Mouse (Mus musculus) fibroblast of lung, adult 2 months (primary cell): ENCODE data around the gene 4933415F23Rik.
A peak's percentile ranks its signal among the peaks of the same experiment; 100 is the strongest.
"Not testable (repeated sequence)": the region's sequence is repeated elsewhere in the genome, so short reads cannot be mapped to it uniquely, and the experiment has no call there.

Experiments
- DNase-seq: peaks from one replicate; pipeline ENCODE4 v3.0.0-alpha.2; 2011; ENCODE audit warnings: low read depth

The 4933415F23Rik gene

DNA sequence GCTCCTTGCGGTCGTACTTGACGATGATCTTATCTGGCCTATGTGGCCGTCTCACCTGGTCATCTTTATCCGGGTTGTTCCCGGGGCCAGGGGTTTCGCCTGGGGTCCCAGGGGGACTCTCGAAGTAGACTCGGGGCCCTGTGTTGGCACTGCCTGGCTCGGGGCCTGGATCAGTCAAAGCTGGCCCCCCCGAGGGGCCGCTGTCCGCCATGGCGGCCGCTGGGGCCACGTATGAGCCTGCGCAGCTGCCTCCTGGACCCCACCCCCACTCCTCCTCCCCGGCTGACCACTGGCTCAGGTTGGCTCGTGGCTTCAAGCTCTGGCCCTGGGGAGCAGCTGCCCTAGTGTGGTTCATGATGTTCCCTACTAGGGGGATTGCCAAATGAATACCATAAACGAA, at the start of gene 4933415F23Rik:
Gene 4933415F23Rik, minus strand, starts transcription at position 233 of the 400 bp plus-strand sequence.
- DNase-seq: no peak

DNA sequence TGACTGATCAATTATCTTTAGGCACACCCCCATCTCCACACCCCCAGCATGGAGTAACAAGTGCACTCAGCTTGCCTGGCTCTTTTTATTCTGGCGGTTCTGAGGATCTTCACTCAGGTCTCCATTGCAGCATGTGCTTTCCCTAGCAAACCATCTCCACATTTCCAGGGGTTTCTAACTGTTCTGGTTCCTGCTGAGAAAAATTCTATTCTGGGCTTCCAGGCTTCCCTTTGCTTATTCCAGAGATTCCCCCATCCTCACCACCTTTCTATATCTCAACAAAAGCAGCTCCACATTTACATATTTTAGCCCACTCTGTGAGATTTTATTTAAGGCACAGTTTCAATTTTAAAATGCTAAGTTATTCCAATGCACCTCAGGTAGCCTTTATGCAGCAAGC, 49.7 kb upstream of the 4933415F23Rik start:
- no peak for DNase-seq

DNA sequence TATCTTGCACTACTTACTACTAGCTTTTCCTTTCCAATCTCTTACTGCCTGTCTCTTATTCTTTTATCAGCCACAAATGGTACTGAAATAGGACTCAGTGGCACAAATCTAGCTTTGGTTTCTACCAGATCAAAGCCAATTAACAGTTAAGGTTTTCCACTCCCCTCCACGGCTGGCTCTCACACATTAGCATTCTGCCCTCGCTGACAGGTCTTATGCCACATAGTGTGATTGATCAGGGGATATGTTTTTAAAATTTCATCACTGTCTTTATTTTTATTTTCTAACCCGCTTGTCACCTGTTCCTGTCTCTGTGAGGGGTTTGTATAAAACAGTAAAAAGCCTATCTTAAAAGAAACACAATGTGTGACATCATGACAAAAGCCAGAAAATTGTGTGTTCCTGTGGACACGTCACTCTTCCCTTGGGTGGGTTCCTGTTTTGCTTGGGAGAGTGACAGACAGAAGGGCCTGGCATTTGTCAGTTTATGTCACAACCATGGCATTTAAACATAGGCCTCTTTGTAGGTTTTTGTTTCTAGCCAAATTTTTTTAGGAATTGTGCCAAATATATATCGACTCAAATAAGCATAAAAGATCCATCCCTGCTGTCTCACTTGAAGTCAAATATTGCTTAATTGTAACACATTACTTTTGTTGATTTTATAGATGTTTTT, 44.3 kb upstream of the 4933415F23Rik start:
- no peak for DNase-seq

DNA sequence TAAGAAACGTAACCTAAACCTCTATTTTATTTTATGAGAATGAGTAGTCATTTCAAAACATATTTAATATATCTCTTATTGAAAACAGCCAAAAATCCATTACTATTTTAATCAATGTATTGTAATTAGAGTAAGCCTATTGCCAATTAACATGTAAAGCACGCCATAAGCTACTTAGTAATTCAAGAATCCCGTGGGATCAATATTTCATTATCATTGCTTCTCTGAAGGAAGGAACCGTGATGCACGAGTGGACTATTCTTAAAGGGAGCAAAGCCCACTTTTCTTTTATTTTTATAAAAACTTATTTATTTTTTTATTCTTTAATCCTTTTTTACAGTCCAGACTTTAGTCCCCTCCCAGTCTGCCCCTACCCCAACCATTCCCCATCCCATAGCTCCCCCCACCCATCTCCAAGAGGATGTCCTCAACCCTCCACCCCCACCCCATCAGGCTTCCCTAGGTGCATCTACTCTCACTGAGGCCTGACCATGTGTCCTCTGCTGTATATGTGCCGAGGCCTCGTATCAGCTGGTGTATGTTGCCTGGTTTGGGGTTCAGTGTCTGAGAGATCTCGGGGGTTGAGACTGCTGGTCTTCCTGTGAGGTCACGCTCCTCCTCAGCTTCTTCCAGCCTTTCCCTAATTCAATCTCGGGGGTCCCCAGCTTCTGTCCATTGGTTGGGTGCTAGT, 39.2 kb upstream of the 4933415F23Rik start:
- DNase-seq: no peak

DNA sequence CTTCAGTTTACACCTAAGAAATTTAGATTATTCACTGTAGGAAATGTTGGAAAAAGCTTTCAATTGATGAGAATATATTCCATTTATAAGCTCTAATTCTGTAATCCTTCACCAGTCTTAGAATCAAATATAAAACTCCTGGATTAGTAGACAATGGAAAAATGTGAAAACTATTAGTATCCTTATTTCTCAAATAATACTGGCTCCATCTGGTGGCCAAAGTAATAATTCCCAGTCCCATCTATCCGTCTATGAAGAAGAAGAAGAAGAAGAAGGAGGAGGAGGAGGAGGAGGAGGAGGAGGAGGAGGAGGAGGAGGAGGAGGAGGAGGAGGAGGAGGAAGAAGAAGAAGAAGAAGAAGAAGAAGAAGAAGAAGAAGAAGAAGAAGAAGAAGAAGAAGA, 38.5 kb upstream of the 4933415F23Rik start:
- not testable (repeated sequence) for DNase-seq

DNA sequence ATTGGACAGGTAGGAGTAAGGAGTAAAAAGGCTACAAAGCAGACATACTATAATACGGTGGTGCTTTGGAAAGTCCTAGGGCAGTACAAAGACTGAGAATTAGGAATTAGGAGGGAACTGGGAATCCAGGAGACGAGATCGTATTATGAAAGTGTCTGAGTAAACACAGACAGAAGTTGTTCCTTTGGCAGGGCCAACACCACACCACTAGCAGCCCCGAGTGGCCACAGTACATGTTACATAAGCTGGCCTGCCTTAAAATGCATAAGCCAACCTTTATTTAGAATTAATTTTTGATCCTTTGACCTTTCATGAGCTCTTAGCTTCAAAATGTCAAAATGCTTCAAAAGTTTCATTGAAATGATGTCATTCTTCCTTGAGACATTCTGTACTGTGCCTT, 18.8 kb upstream of the 4933415F23Rik start:
- DNase-seq: no peak

DNA sequence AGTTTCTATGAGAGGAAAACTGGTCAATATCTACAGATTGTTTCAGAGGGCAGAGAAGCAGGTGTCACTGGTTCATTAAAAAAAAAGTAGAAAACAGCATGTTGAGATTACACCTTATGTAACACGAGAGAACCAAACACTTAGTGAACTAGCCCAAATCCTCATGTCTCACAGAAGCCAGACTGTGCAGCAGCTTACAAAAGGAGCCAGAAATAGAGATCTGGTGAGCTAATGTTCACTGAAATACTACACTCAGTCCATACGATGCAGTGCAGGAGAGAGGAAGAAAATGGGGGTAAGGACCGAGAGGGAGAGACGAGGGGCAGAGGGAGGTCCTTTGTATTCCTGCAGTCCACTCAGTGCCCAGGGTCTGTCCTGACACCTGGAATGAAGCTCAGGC, 17.4 kb upstream of the 4933415F23Rik start:
- no peak for DNase-seq

DNA sequence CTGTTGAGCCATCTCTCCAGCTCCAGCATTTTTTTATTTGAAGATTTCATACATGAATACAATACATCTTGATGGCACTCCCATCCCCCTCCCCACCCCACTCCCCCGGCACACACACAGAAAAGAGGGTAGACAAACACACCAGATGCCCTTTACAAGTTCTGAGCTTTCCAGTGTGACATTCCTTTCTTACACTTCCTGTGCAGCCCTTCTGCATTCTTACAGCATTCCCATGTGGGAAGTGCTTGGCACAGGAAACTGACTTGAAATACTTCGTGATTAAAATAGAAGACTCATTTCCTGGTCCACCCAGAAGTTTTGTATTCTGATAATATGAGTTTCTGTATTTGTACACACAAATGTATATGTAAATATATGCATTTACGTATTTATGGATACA, 15.4 kb upstream of the 4933415F23Rik start:
- DNase-seq: no peak

DNA sequence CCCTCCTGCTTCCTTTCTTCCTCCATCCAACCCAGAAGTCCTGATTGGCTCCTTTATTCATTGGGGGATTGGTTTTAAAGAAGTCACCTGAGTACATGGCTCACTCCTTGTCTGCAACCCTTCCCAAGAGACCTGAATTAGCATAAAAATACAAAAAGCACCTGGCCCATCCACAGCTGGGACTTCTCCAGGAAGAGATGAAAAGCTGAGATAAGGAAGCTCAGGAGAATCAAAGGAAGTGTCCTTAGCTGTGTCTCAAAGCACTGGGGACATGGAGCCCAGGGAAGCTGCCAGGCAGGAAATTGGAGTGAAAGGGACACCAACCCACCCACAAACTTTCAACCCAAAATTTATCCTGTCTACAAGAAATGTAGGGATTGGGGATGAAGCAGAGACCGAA, 7.1 kb upstream of the 4933415F23Rik start:
- no peak for DNase-seq

DNA sequence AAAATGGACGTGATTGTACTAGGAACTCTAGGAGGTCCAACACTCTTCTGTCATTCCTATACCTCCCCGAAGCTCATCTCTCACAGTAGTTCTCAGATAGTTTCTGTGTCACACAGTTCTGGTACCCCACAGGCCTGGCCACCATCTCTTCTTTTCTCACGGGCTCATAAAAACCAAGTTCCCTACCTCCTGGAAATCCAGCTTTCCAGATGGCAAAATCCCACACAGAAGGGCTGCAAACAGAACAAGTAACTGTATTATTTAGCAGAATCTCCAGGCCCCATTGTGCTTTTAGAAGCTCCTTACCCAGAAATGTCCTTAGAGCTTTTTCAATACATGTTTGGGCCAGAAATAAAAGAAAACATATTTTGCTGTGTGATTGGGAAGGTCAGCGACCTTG, 828 bp upstream of the 4933415F23Rik start:
- no peak for DNase-seq

DNA sequence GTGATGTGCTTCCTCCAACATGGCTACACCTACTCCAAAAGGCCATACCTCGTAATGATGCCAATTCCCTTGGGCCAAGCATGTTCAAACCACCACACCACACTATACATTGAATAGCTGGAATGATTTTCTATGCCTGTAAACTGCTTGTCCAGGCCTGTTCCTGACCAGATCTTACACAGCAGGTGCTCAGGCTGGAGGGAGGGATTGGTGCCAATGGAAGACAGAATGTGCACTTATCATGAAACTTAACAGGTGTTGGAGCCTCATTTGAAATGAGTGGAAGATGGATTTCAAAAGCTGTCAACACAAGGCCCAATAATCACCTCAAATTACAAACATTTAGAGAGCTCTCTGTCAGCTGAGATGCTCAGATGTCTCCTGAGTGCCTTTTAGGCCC, 2.3 kb downstream of the 4933415F23Rik start:
- DNase-seq: no peak

DNA sequence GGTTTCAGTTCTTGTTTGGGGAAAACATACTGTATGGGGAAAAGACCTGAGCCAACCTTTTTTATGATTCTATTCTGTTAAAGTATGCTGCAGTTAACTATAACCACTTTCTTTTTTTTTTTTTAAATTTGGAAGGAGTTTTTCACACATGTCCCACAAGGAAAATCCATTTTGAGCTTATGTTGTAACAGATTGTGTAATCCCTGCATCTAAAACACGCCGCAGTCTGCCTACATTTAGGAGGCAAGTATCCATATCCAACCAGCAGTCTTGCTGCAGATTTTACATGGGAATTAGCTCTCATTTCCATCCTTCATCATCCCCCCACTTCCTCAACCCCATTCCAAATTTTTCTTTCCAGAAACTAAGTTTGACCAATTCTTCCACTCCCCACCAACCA, 3.6 kb downstream of the 4933415F23Rik start:
- no peak for DNase-seq

DNA sequence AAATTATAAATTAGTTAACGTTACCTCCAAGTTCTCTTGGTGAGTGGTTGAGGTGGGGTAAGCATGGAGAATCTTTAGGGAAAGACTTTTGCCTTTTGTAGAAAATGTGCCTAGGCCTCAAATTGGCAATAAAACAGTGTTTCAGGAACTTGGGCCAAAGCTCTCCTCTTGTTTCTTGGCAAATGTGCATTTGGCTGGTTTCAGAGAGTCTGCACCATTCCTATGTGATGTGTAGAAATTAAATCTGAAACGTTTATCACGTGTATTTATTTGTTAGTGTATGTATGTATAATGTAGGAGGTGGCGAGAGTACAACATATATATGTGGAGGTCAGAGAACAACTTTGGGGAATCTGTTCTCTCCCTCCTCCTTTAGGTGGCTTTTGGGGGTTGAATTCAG, 4.1 kb downstream of the 4933415F23Rik start:
- no peak for DNase-seq

DNA sequence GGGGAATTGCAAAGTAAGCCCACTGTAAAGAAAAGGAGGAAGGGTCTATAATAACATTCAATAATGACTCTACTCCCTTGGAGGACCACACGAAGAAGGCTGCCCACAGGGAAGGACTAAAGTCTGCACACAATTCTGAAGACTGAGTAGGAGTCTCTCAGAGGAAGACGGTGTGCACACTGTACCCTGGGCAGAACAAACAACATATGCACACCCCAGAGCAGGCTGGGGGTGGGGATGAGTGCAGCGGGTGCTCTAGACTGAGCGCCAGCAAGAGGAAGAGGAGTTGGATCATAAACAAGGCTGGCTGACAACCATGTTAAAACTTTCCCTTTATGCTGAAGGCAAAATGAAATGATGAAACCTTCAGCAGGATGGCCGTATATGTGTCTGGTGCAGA, 34.3 kb downstream of the 4933415F23Rik start:
- no peak for DNase-seq

DNA sequence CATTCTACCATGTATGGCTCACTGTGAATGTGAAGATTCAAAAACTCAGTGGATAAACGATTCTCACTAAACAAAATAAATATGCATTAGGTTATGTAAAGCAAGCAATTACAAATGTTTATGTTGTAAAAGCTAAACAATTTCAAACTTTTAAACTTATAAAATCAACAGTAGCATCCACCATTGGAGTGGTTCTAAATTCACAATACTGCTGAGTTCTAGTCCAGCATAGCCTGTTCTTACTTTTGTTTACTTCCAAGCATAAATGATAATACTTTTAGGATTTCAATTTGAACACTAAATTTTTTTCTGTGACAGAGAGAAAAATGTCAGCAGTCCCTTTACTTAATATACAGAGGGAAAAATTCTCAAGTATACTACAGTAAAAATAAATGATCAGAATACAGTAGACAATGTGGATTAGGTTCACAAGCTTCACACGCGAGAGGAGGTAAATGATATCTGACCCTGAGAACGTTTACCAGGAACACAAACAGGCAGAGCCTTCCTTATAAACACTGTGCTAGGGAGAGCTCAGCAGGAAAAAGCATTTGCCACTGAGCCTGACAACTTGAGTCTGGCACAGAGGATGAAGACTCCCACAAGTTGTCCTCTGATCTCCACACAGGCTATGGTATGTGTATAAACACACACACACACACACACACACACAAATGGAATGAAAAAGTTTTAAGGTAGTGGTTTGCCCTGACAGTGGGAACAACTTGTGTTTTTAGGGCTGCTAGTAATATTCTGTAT, 37.2 kb downstream of the 4933415F23Rik start:
- no peak for DNase-seq

DNA sequence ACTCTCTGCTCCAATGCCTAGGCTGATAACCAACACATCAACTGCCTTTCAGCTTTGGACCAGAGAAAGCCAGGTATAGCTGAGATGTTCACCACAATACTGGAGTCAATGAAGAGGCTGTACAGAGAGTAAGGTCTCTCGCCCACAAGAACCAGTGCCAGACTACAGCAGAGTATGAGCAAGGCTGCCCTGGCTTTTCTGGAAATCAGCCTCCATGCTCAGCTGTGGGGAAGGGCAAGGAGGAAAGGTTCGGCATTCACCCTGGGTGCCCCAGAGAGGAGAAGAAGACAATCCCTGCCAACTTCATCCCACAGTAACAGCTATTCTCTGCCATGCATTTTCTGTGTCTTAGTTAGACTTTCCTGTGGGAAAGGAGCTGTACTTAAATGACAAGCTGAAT, 38.1 kb downstream of the 4933415F23Rik start:
- no peak for DNase-seq

DNA sequence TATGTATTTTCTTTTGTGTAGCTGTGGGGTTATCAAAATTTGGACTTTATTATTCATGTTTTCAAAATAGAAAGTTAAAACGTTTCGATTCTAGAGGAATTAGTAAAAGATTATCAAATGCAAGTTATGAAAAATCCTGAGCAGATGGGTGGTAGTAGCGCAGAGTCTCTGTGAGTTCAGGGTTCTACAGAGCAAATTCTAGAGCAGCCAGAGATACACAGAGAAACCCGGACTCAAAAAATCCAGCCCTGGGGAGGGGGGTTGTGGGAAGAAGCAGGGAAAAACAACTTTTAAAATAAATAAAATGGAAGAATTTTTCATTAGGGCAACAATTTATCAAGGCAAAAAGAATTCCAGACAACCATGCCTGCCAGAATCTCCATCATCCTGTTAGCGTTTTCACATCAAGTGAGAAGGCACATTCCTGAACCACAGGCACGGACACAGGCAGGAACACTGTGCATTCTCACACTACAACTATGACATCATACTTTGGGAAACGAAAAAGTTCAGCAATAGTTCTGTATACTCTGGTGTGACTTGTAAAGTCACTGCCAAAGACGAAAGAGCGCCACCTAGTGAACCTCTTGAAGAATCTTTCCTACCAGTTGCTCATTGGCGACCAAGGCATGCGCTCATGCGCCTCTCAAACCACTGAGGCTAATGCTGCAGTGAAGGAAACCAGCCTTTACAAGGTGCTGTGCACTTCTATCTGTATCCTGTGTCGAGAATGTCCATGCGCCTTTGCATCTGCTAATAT, 40.3 kb downstream of the 4933415F23Rik start:
- peak; percentile 54 for DNase-seq

DNA sequence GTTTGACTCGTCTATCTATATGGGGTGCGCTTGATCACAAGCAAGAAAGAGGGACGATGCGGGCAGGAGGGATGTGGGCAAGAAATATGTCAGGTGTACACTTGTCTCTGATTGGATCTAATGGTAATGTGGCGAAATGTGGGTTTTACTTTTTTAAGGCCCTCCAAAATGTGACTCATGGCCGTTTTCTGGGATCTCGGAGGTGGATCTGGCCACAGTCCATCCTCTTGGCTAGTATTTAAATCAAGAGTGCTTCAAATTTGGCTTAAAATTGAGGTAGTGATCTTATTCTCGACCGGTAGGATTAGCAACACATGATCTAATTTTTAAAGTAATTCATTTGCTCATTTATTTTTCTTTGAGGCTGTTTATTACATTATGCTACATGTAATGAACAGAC, 42.0 kb downstream of the 4933415F23Rik start:
- DNase-seq: no peak
